Mouse (Mus musculus): ENCODE results near the gene Lrriq4.
"Not testable (repeated sequence)": the region's sequence is repeated elsewhere in the genome, so short reads cannot be mapped to it uniquely, and the experiment has no call there.

Gene Lrriq4

GRCm38 (mm10) chr3:30683190-30683589, 38.9 kb downstream of the Lrriq4 start:
- no peak for DNase-seq (ENCODE audit: low spot score)

GRCm38 (mm10) chr3:30687216-30687615, 42.9 kb downstream of the Lrriq4 start:
- DNase-seq (ENCODE audit: low spot score), result no peak

GRCm38 (mm10) chr3:30690976-30691375, 46.7 kb downstream of the Lrriq4 start:
- DNase-seq (ENCODE audit: low spot score), result no peak

GRCm38 (mm10) chr3:30695661-30696060, 51.4 kb downstream of the Lrriq4 start:
- no peak for DNase-seq (ENCODE audit: low spot score)

GRCm38 (mm10) chr3:30696346-30696745, 52.0 kb downstream of the Lrriq4 start:
- DNase-seq (ENCODE audit: low spot score), result peak; percentile 33

GRCm38 (mm10) chr3:30697891-30698290, 53.6 kb downstream of the Lrriq4 start:
- no peak for DNase-seq (ENCODE audit: low spot score)

- not testable (repeated sequence) for DNase-seq (ENCODE audit: low spot score)
These were observed 55.6 kb downstream of the Lrriq4 start, which contains the start of gene Lrrc31 for GRCm38 (mm10) chr3:30699711-30700505. Gene Lrrc31, minus strand, starts transcription at chr3:30699843.

- no peak for DNase-seq (ENCODE audit: low spot score)
These were observed 61.7 kb downstream of the Lrriq4 start for GRCm38 (mm10) chr3:30705977-30706376.

GRCm38 (mm10) chr3:30706614-30707276, 62.4 kb downstream of the Lrriq4 start:
- DNase-seq (ENCODE audit: low spot score), result no peak

- DNase-seq (ENCODE audit: low spot score), result no peak
These were observed 65.9 kb downstream of the Lrriq4 start for GRCm38 (mm10) chr3:30710191-30710590.

- no peak for DNase-seq (ENCODE audit: low spot score)
These were observed 69.0 kb downstream of the Lrriq4 start for GRCm38 (mm10) chr3:30713334-30713733.

- DNase-seq (ENCODE audit: low spot score), result no peak
These were observed 74.3 kb downstream of the Lrriq4 start for GRCm38 (mm10) chr3:30718649-30719048.

Measured in layer of hippocampus, adult 9-10 months (tissue).